Mouse (Mus musculus) lung, postnatal 0 days (tissue): ENCODE results near the gene Lmo1. TPM values are rescaled to one million over a fixed set of nuclear protein-coding genes. Genes with fewer than 3 reads are reported as not detected.

Source experiments
- ATAC-seq: fragments of 200-750 bp; cut with Nextera tagmentation; 2 replicates; pipeline ENCODE4 v1.8.0; 2017; ENCODE audit warnings: moderate library complexity
- DNase-seq: peaks from one replicate; pipeline ENCODE4 v3.0.0-alpha.2; 2016; ENCODE audit warnings: low spot score
- H3K27ac ChIP-seq: fragments of 300-500 bp; sonication (generic); 2 replicates; pipeline ENCODE4 v1.5.1; 2014; ENCODE audit warnings: antibody characterized with exemption, mild to moderate bottlenecking, low read length, mixed read lengths
- H3K27me3 ChIP-seq: fragments of 300-500 bp; sonication (generic); replicated peaks from 2 replicates; pipeline ENCODE4 v1.6.1; 2014; ENCODE audit warnings: low read length, mixed read lengths; ENCODE audit not compliant: insufficient read depth
- H3K36me3 ChIP-seq: fragments of 300-500 bp; sonication (generic); 2 replicates; pipeline ENCODE4 v1.6.1; 2014; ENCODE audit warnings: low read length, mixed read lengths; ENCODE audit not compliant: insufficient read depth
- H3K4me1 ChIP-seq: fragments of 300-500 bp; sonication (generic); 2 replicates; pipeline ENCODE4 v1.6.1; 2014; ENCODE audit warnings: antibody characterized with exemption, low read depth, low read length, mixed read lengths; ENCODE audit not compliant: insufficient read depth
- H3K4me2 ChIP-seq: fragments of 300-500 bp; sonication (generic); replicated peaks from 2 replicates; pipeline ENCODE4 v1.6.1; 2014; ENCODE audit warnings: low read depth, mild to moderate bottlenecking, low read length, moderate library complexity, mixed read lengths
- H3K4me3 ChIP-seq: fragments of 300-500 bp; sonication (generic); 2 replicates; pipeline ENCODE4 v1.5.1; 2014; ENCODE audit warnings: low read depth, low read length
- H3K9ac ChIP-seq: fragments of 300-500 bp; sonication (generic); replicated peaks from 2 replicates; pipeline ENCODE4 v1.6.1; 2014; ENCODE audit warnings: low read depth, mild to moderate bottlenecking
- H3K9me3 ChIP-seq: fragments of 300-500 bp; sonication (generic); 2 replicates; pipeline ENCODE4 v1.6.1; 2016; ENCODE audit warnings: low read length, mixed read lengths
- CTCF ChIP-seq: IDR thresholded peaks from 2 replicates; pipeline ENCODE4 v1.5.1; 2016; ENCODE audit warnings: antibody characterized with exemption, mild to moderate bottlenecking
- EP300 ChIP-seq: IDR thresholded peaks from 2 replicates; pipeline ENCODE4 v1.6.1; 2016; ENCODE audit warnings: antibody characterized with exemption, mild to moderate bottlenecking, control low read depth
- whole genome bisulfite sequencing: fragments of 180-500 bp; shearing (Covaris S2); extraction: QIAGEN DNeasy Blood & Tissue Kit; methylation state at CpG from one replicate; pipeline ENCODE4 v1.1.7; 2014; 5-methylcytosine and 5-hydroxymethylcytosine counted together
- polyA plus RNA-seq: library from polyadenylated mRNA; unstranded; fragments of >200 nt; fragmentation: Nextera tagmentation; extraction: Ambion mirVana; gene quantifications from 2 replicates; pipeline ENCODE4 v1.2.1, GENCODE M21; 2015

The Lmo1 gene
- polyA plus RNA-seq, 1 experiment from 2014 or later: 10.3 TPM

DNA sequence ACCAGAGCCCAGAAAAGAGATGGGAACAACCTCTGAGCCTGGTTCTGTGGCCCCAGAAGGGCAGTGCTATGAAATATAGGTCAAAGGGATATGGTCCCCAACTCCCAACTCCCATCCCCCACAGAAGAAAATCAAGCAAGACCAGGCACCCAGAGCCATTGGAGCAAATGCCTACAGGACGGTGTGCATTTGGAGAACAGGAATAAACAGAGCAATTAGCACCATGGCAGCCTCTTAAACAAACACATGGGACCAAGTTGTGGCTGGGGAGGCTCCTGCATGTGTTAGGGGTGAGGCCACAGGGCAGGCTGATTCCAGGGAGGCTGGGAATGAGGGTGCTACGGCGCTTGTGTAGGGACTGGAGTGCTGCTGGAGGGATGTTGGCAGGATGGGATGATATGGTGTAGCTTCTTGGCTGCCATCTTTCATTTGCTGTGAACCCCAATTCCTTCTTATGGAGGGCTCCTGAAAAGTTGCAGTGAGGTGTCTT, 22.2 kb upstream of the Lmo1 start:
- DNase-seq (no peak), ATAC-seq (no peak)
- H3K27me3 ChIP-seq: no peaks in the 10 kb centered on the region
- H3K4me1 ChIP-seq: no peaks in the 10 kb centered on the region
- H3K4me3 ChIP-seq: no peak overlapping the region
- H3K36me3 ChIP-seq: no peaks in the 10 kb centered on the region
- H3K4me2 ChIP-seq: no peak overlapping the region
- 54% methylated on average over 3 of the region's 3 CpGs for WGBS
- H3K9ac ChIP-seq: no peak overlapping the region
- H3K9me3 ChIP-seq: no peaks in the 10 kb centered on the region
- TF ChIP-seq EP300 (no peak), CTCF (no peak)
- H3K27ac ChIP-seq: no peak overlapping the region

DNA sequence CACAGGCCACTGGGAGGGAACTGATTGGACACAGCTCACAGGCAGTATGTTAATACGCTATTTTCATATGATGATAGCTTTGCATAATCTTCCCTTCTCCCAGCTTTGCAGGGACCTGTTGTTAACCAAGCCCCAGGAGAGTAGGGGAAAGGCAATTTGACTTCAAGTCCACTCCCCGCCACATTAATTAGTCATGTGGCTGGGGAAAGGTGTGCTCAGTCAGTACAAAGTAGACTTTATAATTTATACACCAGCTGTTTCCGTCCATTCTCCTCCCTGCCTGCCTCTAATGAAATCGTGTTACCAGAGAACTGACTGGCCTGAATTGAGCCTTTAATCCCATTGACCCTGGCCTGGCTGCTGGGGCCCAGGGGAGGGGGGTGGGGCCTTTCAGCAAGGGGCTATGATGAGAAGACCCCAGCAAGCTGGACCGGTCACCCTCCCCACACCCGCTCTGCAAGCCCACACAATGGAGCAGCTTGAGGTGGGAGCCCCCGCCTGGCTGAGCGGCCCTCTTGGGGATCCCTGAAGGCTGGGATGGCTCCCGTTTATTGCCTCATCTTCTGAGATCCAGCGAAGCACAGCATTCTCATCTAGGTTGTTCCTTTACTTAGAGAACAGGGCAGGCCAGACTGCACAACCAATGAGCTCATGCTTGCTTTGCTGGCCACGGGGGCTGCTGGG, 21.5 kb upstream of the Lmo1 start:
- H3K36me3 ChIP-seq: no peaks in the 10 kb centered on the region
- H3K4me3 ChIP-seq: no peak overlapping the region
- H3K9me3 ChIP-seq: no peaks in the 10 kb centered on the region
- H3K4me2 ChIP-seq: no peak overlapping the region
- H3K27me3 ChIP-seq: no peaks in the 10 kb centered on the region
- H3K4me1 ChIP-seq: peaks cover 5% of the 10 kb centered on the region; the same call in 1 of the 2 replicates
- H3K27ac ChIP-seq: no peak overlapping the region
- no peak for TF ChIP-seq EP300
- TF ChIP-seq CTCF: no peak
- ATAC-seq (no peak), DNase-seq (no peak)
- H3K9ac ChIP-seq: no peak overlapping the region
- WGBS: 50% methylated on average over 11 of the region's 11 CpGs

DNA sequence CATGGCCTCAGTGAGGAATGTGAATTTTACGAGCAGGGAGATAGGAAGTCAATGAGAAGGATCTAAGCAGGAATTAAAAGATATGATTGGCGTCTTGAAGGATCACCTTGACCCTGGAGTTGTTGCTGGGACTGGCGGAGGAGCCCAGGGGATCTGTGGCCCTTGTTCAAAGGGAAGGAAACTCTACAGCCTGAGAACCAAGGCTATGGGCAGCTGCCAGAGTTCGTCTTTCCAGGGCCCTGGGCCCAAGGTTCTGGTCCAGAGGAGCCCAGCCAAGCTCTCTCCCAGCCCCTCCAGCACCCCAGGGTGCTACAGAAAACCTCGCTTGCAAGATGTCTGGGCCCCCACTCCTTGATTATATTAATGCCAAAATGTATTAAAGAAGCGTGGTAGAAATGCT, 21.0 kb upstream of the Lmo1 start:
- Histone ChIP-seq H3K27me3 (no peaks in the 10 kb centered on the region), H3K27ac (no peak overlapping the region), H3K4me3 (no peak overlapping the region), H3K36me3 (no peaks in the 10 kb centered on the region), H3K9ac (no peak overlapping the region), H3K4me1 (peaks cover 6% of the 10 kb centered on the region; the same call in 1 of the 2 replicates), H3K4me2 (no peak overlapping the region), H3K9me3 (no peaks in the 10 kb centered on the region)
- ATAC-seq: no peak
- TF ChIP-seq CTCF: no peak
- DNase-seq: no peak
- 68% methylated on average over 6 of the region's 6 CpGs for WGBS

DNA sequence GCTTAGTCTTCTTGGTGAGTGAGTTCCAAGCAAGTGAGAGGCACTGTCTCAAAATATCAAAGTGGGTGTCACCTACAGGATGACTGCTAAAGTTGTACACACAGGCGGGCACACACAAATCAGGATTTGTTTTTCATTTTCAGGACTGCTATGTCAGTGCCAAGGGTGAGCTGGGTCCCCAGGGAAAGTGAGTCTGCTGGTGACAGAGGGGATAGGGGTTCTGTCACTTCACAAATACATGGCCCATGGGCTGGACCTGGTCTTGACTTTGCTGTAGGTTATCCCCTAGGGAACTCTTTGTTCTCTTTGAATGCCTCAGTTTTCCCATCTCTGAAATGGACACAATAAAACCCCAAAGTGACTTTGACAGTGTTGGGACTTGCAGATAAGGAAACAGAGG, 19.8 kb upstream of the Lmo1 start:
- peaks cover 6% of the 10 kb centered on the region; the same call in 1 of the 2 replicates for H3K4me1 ChIP-seq
- H3K9me3 ChIP-seq: no peaks in the 10 kb centered on the region
- H3K9ac ChIP-seq: no peak overlapping the region
- H3K27me3 ChIP-seq: no peaks in the 10 kb centered on the region
- H3K4me2 ChIP-seq: no peak overlapping the region
- ATAC-seq (no peak), DNase-seq (no peak)
- 84% methylated on average over 1 of the region's 1 CpGs for WGBS
- H3K4me3 ChIP-seq: no peak overlapping the region
- no peak overlapping the region for H3K27ac ChIP-seq
- no peak for TF ChIP-seq EP300
- TF ChIP-seq CTCF: no peak
- H3K36me3 ChIP-seq: no peaks in the 10 kb centered on the region

DNA sequence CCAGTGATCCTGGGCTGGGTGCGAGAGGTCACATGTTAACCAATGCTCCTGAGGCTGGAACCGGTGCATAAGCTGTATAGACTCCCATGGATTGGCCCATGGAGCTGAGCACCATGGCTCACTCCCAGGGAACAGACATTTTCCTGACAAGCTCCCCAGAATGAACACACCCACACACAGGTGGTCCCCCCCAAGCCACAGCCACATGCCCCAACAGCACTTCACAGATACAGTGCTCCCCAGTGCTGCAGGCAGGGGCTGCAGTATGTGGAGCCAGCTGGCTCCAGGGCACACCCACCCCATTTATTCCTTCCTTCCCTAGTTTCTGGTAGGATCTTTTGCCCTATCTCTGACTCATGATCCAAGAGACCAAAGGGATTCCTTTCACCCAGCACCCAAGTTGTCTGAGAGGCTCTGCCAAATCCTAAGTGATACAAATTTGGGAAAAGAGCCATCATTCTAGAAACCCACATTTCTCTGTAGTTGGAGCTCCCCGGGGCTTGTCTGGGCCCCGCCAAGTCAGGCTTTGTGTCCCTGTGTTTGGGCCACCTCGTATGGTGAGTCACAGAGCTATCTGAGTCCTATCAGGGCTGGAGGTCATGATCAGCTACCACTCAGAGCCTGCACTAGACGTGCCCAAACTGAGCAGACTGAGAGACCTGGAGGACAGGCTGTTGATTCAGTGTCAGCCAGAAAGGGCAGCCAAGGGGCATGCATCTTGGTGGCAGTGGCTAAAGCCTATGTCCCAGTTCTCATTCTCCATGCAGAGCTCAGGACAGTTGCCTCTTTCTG, 12.4 kb upstream of the Lmo1 start:
- H3K36me3 ChIP-seq: no peaks in the 10 kb centered on the region
- no peak overlapping the region for H3K27ac ChIP-seq
- H3K4me1 ChIP-seq: peaks cover 6% of the 10 kb centered on the region; the same call in 1 of the 2 replicates
- TF ChIP-seq EP300: no peak
- TF ChIP-seq CTCF: no peak
- H3K9ac ChIP-seq: no peak overlapping the region
- no peaks in the 10 kb centered on the region for H3K9me3 ChIP-seq
- no peaks in the 10 kb centered on the region for H3K27me3 ChIP-seq
- H3K4me3 ChIP-seq: no peak overlapping the region
- DNase-seq (no peak), ATAC-seq (no peak)
- H3K4me2 ChIP-seq: no peak overlapping the region
- WGBS: 60% methylated on average over 6 of the region's 6 CpGs

DNA sequence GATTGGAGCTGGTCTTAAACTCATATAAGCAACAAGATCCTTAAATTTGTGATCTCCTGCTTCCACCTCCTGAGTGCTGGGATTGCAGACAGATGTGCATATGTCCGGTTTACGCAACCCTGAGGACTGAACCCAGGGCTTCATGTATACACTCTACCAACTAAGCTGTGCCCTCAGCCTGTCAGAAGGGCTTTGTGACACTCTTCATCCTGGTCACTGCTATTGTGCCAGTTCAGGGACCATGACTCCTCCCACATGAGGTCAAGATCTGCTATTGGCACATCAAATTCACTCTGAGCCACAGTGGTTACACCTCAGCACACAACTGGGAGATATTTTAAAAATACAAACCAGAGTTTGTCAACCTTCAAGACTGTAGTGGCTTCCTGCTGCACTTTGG, 11.0 kb upstream of the Lmo1 start:
- DNase-seq (no peak), ATAC-seq (no peak)
- TF ChIP-seq EP300: no peak
- TF ChIP-seq CTCF: no peak
- no peak overlapping the region for H3K4me3 ChIP-seq
- no peaks in the 10 kb centered on the region for H3K4me1 ChIP-seq
- no peak overlapping the region for H3K9ac ChIP-seq
- no peaks in the 10 kb centered on the region for H3K9me3 ChIP-seq
- H3K36me3 ChIP-seq: no peaks in the 10 kb centered on the region
- H3K4me2 ChIP-seq: no peak overlapping the region
- no peak overlapping the region for H3K27ac ChIP-seq
- no peaks in the 10 kb centered on the region for H3K27me3 ChIP-seq
- WGBS: 80% methylated on average over 2 of the region's 2 CpGs
